Mouse (Mus musculus) MEL (cell line): ENCODE results near the gene Pml.

Experiments
- CTCF ChIP-seq, 3 experiments: IDR thresholded peaks in 2 of 3; conservative IDR thresholded peaks in 1 of 3; 2 replicates each; pipeline ENCODE4 v1.5.1; 2011 to 2012; ENCODE audit warnings: low read length in 3 of 3, low read depth in 2 of 3, mild to moderate bottlenecking in 2 of 3, improper control_type of control experiment in 1 of 3, inconsistent platforms in 1 of 3, mixed read lengths in 1 of 3, moderate library complexity in 1 of 3; ENCODE audit not compliant: control insufficient read depth in 1 of 3, insufficient read depth in 1 of 3, poor library complexity in 1 of 3, severe bottlenecking in 1 of 3
- GATA1 ChIP-seq: IDR thresholded peaks from 2 replicates; pipeline ENCODE4 v1.6.1; 2011; ENCODE audit warnings: low read depth, low read length, improper control_type of control experiment
- POLR2AphosphoS5 ChIP-seq: IDR thresholded peaks from 2 replicates; pipeline ENCODE4 v1.6.1; 2012; ENCODE audit warnings: low read depth, borderline replicate concordance, mild to moderate bottlenecking, inconsistent platforms, low read length, moderate library complexity, mixed read lengths

DNA sequence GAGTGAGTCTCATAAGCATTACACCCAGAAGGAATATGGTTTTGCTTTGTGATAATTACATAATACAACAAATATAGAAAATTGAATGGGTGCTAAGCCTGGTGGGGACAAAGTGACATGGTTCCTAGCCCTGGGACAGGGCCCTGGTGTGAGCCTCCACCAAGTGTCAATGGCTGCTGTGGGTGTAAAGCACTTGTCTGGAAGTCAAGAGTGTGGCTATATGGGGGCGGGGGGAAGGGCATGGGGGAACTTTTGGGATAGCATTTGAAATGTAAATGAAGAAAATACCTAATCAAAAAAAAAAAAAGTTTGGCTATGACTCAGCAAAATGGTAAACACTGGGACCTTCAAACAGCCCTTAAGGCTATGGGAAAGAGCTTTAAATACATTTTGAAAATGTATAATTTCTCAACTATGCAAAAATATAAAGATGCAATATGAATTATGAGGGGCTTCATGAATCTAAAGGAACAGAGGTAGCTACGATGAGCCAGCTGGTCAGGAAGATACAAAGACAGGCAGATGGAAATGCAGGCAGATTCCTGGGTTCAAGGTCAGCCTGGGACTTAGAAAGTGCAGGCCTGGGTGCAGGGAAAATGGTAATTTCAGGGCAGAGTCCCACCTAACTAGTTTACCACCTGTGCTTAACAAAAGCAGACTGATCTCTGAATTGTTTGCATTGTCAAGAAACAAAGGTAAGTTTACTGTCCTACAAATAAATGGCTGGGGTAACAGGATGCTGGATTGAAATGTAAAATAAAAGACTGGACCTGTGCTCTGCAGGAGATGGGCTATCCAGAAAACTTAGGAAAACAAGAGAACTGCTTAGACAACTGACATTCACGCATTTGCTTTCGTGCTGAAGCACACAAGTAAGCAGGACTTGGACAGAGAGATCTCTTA lies 29.5 kb upstream of the Pml start:
- TF ChIP-seq GATA1 (no peak), POLR2AphosphoS5 (no peak), CTCF (IDR thresholded peaks at IDR 0.05 in 2 of 3, conservative IDR thresholded peaks at IDR 0.05 in 1 of 3; ENCODE audit: control insufficient read depth in 1 of 3, insufficient read depth in 1 of 3, low read depth in 2 of 3, low read length in 3 of 3, poor library complexity in 1 of 3, severe bottlenecking in 1 of 3) (no peak)
